Mouse (Mus musculus): ENCODE measurements around the gene P2rx7. TPM values are rescaled to one million over a fixed set of nuclear protein-coding genes. Genes with fewer than 3 reads are reported as not detected.
"Not testable (repeated sequence)": the region's sequence is repeated elsewhere in the genome, so short reads cannot be mapped to it uniquely, and the experiment has no call there.

Gene P2rx7
- polyA plus RNA-seq, 2 experiments from 2014 or later, result 64.6 to 103 TPM

- ATAC-seq, result peak; percentile 4
Observed at GRCm38 (mm10) chr5:122647256-122647924, 3.7 kb downstream of the P2rx7 start.

GRCm38 (mm10) chr5:122647952-122648374 is 4.3 kb downstream of the P2rx7 start:
- ATAC-seq, result not testable (repeated sequence)

- no peak for ATAC-seq
Observed at GRCm38 (mm10) chr5:122649264-122649663, 5.6 kb downstream of the P2rx7 start.

GRCm38 (mm10) chr5:122650100-122650499 is 6.4 kb downstream of the P2rx7 start:
- peak; percentile 21 for ATAC-seq

- peak; percentile 53 for ATAC-seq
Observed at GRCm38 (mm10) chr5:122652506-122652905, 8.8 kb downstream of the P2rx7 start.

- no peak for ATAC-seq
Observed at GRCm38 (mm10) chr5:122653112-122653445, 9.4 kb downstream of the P2rx7 start.

- ATAC-seq, result peak; percentile 78
Observed at GRCm38 (mm10) chr5:122653446-122654267, 9.9 kb downstream of the P2rx7 start.

GRCm38 (mm10) chr5:122654268-122654573 is 10.5 kb downstream of the P2rx7 start:
- no peak for ATAC-seq

- no peak for ATAC-seq
Observed at GRCm38 (mm10) chr5:122656808-122657207, 13.1 kb downstream of the P2rx7 start.

GRCm38 (mm10) chr5:122662501-122662900 is 18.8 kb downstream of the P2rx7 start:
- ATAC-seq, result no peak

- no peak for ATAC-seq
Observed at GRCm38 (mm10) chr5:122665036-122665435, 21.3 kb downstream of the P2rx7 start.

GRCm38 (mm10) chr5:122668981-122669897 is 25.5 kb downstream of the P2rx7 start:
- ATAC-seq, result peak; percentile 26

- peak; percentile 49 for ATAC-seq
Observed at GRCm38 (mm10) chr5:122671641-122672040, 27.9 kb downstream of the P2rx7 start.

- no peak for ATAC-seq
Observed at GRCm38 (mm10) chr5:122672298-122672697, 28.6 kb downstream of the P2rx7 start.

GRCm38 (mm10) chr5:122676002-122676401 is 32.3 kb downstream of the P2rx7 start:
- no peak for ATAC-seq

- peak; percentile 17 for ATAC-seq
Observed at GRCm38 (mm10) chr5:122677983-122678382, 34.3 kb downstream of the P2rx7 start.

GRCm38 (mm10) chr5:122679881-122680280 is 36.2 kb downstream of the P2rx7 start:
- ATAC-seq, result no peak

- no peak for ATAC-seq
Observed at GRCm38 (mm10) chr5:122681276-122681675, 37.6 kb downstream of the P2rx7 start.

- ATAC-seq, result no peak
Observed at GRCm38 (mm10) chr5:122683926-122684325, 40.2 kb downstream of the P2rx7 start.

GRCm38 (mm10) chr5:122687391-122687790 is 43.7 kb downstream of the P2rx7 start:
- no peak for ATAC-seq

GRCm38 (mm10) chr5:122689153-122689552 is 45.4 kb downstream of the P2rx7 start:
- ATAC-seq, result no peak

- no peak for ATAC-seq
Observed at GRCm38 (mm10) chr5:122690486-122690885, 46.8 kb downstream of the P2rx7 start.
